ENCODE assay signal across 9 mouse cellular contexts in genomic region chr7:132253513-132253912, GRCm38 (mm10).
A peak's percentile ranks its signal among the peaks of the same experiment; 100 is the strongest.
DNase-seq lines count a peak whose midpoint lies in the region; ATAC-seq lines count a peak whose summit lies in the region.
"Had no signal": no experiment of that assay in that cellular context is flagged by ENCODE, and none has a peak within 500 bp of the region (broad histone marks: within the 10 kb centered on the region; RNA-seq: fewer than 3 reads in every experiment).

No protein-coding gene starts in this region.

- no peak overlapping the region for H3K4me2 ChIP-seq in heart, embryonic 12.5 days
- H3K4me2 ChIP-seq: liver, embryonic 11.5 days had no signal

- no peaks in the 10 kb centered on the region for H3K9me3 ChIP-seq in heart, embryonic 12.5 days (replicated peaks)

- ATAC-seq in frontal cortex, adult (ENCODE audit: low TSS enrichment), result peak; percentile 84
- ATAC-seq in heart, embryonic 12.5 days (ENCODE audit: insufficient number of reproducible peaks, low FRiP score), result no peak
- ATAC-seq in erythroid progenitor cell, adult 5-6 weeks (replicated peaks; ENCODE audit: low FRiP score, poor library complexity, severe bottlenecking), result no peak

- 85% methylated on average over 5 of the region's 5 CpGs for WGBS in heart, embryonic 12.5 days

- H3K27me3 ChIP-seq in heart, embryonic 12.5 days (replicated peaks), result 0 out of 2 replicates have a peak, but pooled peaks cover 6% of the 10 kb centered on the region

- H3K9ac ChIP-seq in heart, embryonic 12.5 days, result no peak overlapping the region

- intact Hi-C loops in heart, postnatal 14 days (cut with DNase I), result loop anchor here (5.0 kb wide), 1 partner anchor 64 kb away; the partner anchor contains the start of gene Chst15

- no peaks in the 10 kb centered on the region for H3K36me3 ChIP-seq in heart, embryonic 12.5 days

- H3K4me3 ChIP-seq in heart, embryonic 12.5 days, result no peak overlapping the region

- H3K27ac ChIP-seq in heart, embryonic 12.5 days (ENCODE audit: poor library complexity, severe bottlenecking), result no peak overlapping the region

- H3K4me1 ChIP-seq in heart, embryonic 12.5 days (replicated peaks), result no peaks in the 10 kb centered on the region

- DNase-seq in lung, postnatal 10 days, result peak; percentile 44
- no peak for DNase-seq in lung, postnatal 14 days
- DNase-seq in left cerebral cortex, adult 18-20 months (ENCODE audit: low spot score in 2 of 2), result peak; percentile 66 to 80
- DNase-seq in heart, postnatal 14 days, result no peak
- no peak for DNase-seq in ovary, adult 18-20 months (ENCODE audit: low spot score)

Comparison
In these comparisons a context has a peak if more than half of its experiments do, and no peak if none do; other contexts are left out.
1. DNase-seq: peak in lung, postnatal 10 days (single experiment) and left cerebral cortex, adult 18-20 months (2 of 2); none in lung, postnatal 14 days (single experiment), heart, postnatal 14 days (0 of 2) and ovary, adult 18-20 months (single experiment).